Mouse (Mus musculus): ENCODE data around the gene Wwox. TPM values are rescaled to one million over a fixed set of nuclear protein-coding genes. Genes with fewer than 3 reads are reported as not detected.

Wwox gene
- polyA plus RNA-seq, 1 experiment, result 11.3 TPM

- H3K27ac ChIP-seq (ENCODE audit: insufficient read depth, low read length), result peak overlapping the region; percentile 22; the same call in 1 of the 2 replicates
Measured at GRCm38 (mm10) chr8:114440205-114440589, 742 bp downstream of the Wwox start.

GRCm38 (mm10) chr8:114441616-114442015, 2.2 kb downstream of the Wwox start:
- peak; percentile 3 for TF ChIP-seq CTCF (IDR thresholded peaks at IDR 0.05; ENCODE audit: low read depth, low read length)
- no peak for TF ChIP-seq POLR2A (IDR thresholded peaks at IDR 0.05; ENCODE audit: insufficient read depth, low read length)
- no peaks in the 10 kb centered on the region for H3K4me1 ChIP-seq (ENCODE audit: control insufficient read depth, insufficient read depth, low read length)
- H3K9ac ChIP-seq (ENCODE audit: low read depth, poor library complexity, severe bottlenecking), result no peak overlapping the region
- H3K27me3 ChIP-seq (ENCODE audit: control insufficient read depth, insufficient read depth, low read length, poor library complexity, severe bottlenecking), result no peaks in the 10 kb centered on the region
- no peaks in the 10 kb centered on the region for H3K9me3 ChIP-seq (replicated peaks; ENCODE audit: control insufficient read depth, insufficient read depth, low read length, poor library complexity, severe bottlenecking)
- no peaks in the 10 kb centered on the region; the same call in 1 of the 2 replicates for H3K36me3 ChIP-seq (ENCODE audit: control insufficient read depth, insufficient read depth, low read length, poor library complexity, severe bottlenecking)
- H3K27ac ChIP-seq (ENCODE audit: insufficient read depth, low read length), result no peak overlapping the region
- H3K4me3 ChIP-seq (ENCODE audit: low read depth, low read length), result no peak overlapping the region

More at GRCm38 (mm10) chr8:114440205-114440589, 742 bp downstream of the Wwox start:
- H3K27me3 ChIP-seq (ENCODE audit: control insufficient read depth, insufficient read depth, low read length, poor library complexity, severe bottlenecking), result no peaks in the 10 kb centered on the region
- H3K36me3 ChIP-seq (ENCODE audit: control insufficient read depth, insufficient read depth, low read length, poor library complexity, severe bottlenecking), result no peaks in the 10 kb centered on the region
- peak overlapping the region; percentile 83 for H3K9ac ChIP-seq (ENCODE audit: low read depth, poor library complexity, severe bottlenecking)
- H3K9me3 ChIP-seq (replicated peaks; ENCODE audit: control insufficient read depth, insufficient read depth, low read length, poor library complexity, severe bottlenecking), result no peaks in the 10 kb centered on the region
- no peaks in the 10 kb centered on the region for H3K4me1 ChIP-seq (ENCODE audit: control insufficient read depth, insufficient read depth, low read length)
- peak overlapping the region; percentile 90 for H3K4me3 ChIP-seq (ENCODE audit: low read depth, low read length)
- no peak for TF ChIP-seq EP300 (IDR thresholded peaks at IDR 0.05; ENCODE audit: insufficient read depth, low read depth, low read length)
- TF ChIP-seq POLR2A (IDR thresholded peaks at IDR 0.05; ENCODE audit: insufficient read depth, low read length), result no peak
- peak; percentile 9 for TF ChIP-seq CTCF (IDR thresholded peaks at IDR 0.05; ENCODE audit: low read depth, low read length)

GRCm38 (mm10) chr8:114446884-114447283, 7.4 kb downstream of the Wwox start:
- Histone ChIP-seq H3K27ac (ENCODE audit: insufficient read depth, low read length) (no peak overlapping the region), H3K4me1 (ENCODE audit: control insufficient read depth, insufficient read depth, low read length) (no peaks in the 10 kb centered on the region), H3K27me3 (ENCODE audit: control insufficient read depth, insufficient read depth, low read length, poor library complexity, severe bottlenecking) (no peaks in the 10 kb centered on the region), H3K4me3 (ENCODE audit: low read depth, low read length) (no peak overlapping the region), H3K36me3 (ENCODE audit: control insufficient read depth, insufficient read depth, low read length, poor library complexity, severe bottlenecking) (peaks cover 12% of the 10 kb centered on the region), H3K9ac (ENCODE audit: low read depth, poor library complexity, severe bottlenecking) (no peak overlapping the region), H3K9me3 (replicated peaks; ENCODE audit: control insufficient read depth, insufficient read depth, low read length, poor library complexity, severe bottlenecking) (no peaks in the 10 kb centered on the region)
- TF ChIP-seq POLR2A (IDR thresholded peaks at IDR 0.05; ENCODE audit: insufficient read depth, low read length) (no peak), EP300 (IDR thresholded peaks at IDR 0.05; ENCODE audit: insufficient read depth, low read depth, low read length) (no peak), CTCF (IDR thresholded peaks at IDR 0.05; ENCODE audit: low read depth, low read length) (no peak)

- H3K4me1 ChIP-seq (ENCODE audit: control insufficient read depth, insufficient read depth, low read length), result no peaks in the 10 kb centered on the region
- peaks cover 12% of the 10 kb centered on the region for H3K36me3 ChIP-seq (ENCODE audit: control insufficient read depth, insufficient read depth, low read length, poor library complexity, severe bottlenecking)
- H3K4me3 ChIP-seq (ENCODE audit: low read depth, low read length), result no peak overlapping the region
- no peaks in the 10 kb centered on the region for H3K9me3 ChIP-seq (replicated peaks; ENCODE audit: control insufficient read depth, insufficient read depth, low read length, poor library complexity, severe bottlenecking)
- H3K9ac ChIP-seq (ENCODE audit: low read depth, poor library complexity, severe bottlenecking), result no peak overlapping the region
- H3K27ac ChIP-seq (ENCODE audit: insufficient read depth, low read length), result no peak overlapping the region
- H3K27me3 ChIP-seq (ENCODE audit: control insufficient read depth, insufficient read depth, low read length, poor library complexity, severe bottlenecking), result no peaks in the 10 kb centered on the region
- TF ChIP-seq CTCF (IDR thresholded peaks at IDR 0.05; ENCODE audit: low read depth, low read length), result no peak
- TF ChIP-seq POLR2A (IDR thresholded peaks at IDR 0.05; ENCODE audit: insufficient read depth, low read length), result no peak
- TF ChIP-seq EP300 (IDR thresholded peaks at IDR 0.05; ENCODE audit: insufficient read depth, low read depth, low read length), result no peak
Measured at GRCm38 (mm10) chr8:114452278-114452677, 12.8 kb downstream of the Wwox start.

GRCm38 (mm10) chr8:114452781-114453221, 13.3 kb downstream of the Wwox start:
- Histone ChIP-seq H3K36me3 (ENCODE audit: control insufficient read depth, insufficient read depth, low read length, poor library complexity, severe bottlenecking) (peaks cover 12% of the 10 kb centered on the region), H3K9ac (ENCODE audit: low read depth, poor library complexity, severe bottlenecking) (no peak overlapping the region), H3K27me3 (ENCODE audit: control insufficient read depth, insufficient read depth, low read length, poor library complexity, severe bottlenecking) (no peaks in the 10 kb centered on the region), H3K4me3 (ENCODE audit: low read depth, low read length) (no peak overlapping the region), H3K9me3 (replicated peaks; ENCODE audit: control insufficient read depth, insufficient read depth, low read length, poor library complexity, severe bottlenecking) (no peaks in the 10 kb centered on the region), H3K4me1 (ENCODE audit: control insufficient read depth, insufficient read depth, low read length) (no peaks in the 10 kb centered on the region), H3K27ac (ENCODE audit: insufficient read depth, low read length) (no peak overlapping the region)
- TF ChIP-seq POLR2A (IDR thresholded peaks at IDR 0.05; ENCODE audit: insufficient read depth, low read length), result no peak
- peak; percentile 12 for TF ChIP-seq CTCF (IDR thresholded peaks at IDR 0.05; ENCODE audit: low read depth, low read length)

GRCm38 (mm10) chr8:114455302-114455701, 15.8 kb downstream of the Wwox start:
- no peak overlapping the region for H3K9ac ChIP-seq (ENCODE audit: low read depth, poor library complexity, severe bottlenecking)
- H3K4me1 ChIP-seq (ENCODE audit: control insufficient read depth, insufficient read depth, low read length), result peaks cover under 1% of the 10 kb centered on the region
- H3K9me3 ChIP-seq (replicated peaks; ENCODE audit: control insufficient read depth, insufficient read depth, low read length, poor library complexity, severe bottlenecking), result no peaks in the 10 kb centered on the region
- TF ChIP-seq EP300 (IDR thresholded peaks at IDR 0.05; ENCODE audit: insufficient read depth, low read depth, low read length), result no peak
- no peak for TF ChIP-seq POLR2A (IDR thresholded peaks at IDR 0.05; ENCODE audit: insufficient read depth, low read length)
- TF ChIP-seq CTCF (IDR thresholded peaks at IDR 0.05; ENCODE audit: low read depth, low read length), result no peak
- H3K27ac ChIP-seq (ENCODE audit: insufficient read depth, low read length), result no peak overlapping the region
- no peak overlapping the region for H3K4me3 ChIP-seq (ENCODE audit: low read depth, low read length)
- peaks cover 2% of the 10 kb centered on the region; the same call in 1 of the 2 replicates for H3K36me3 ChIP-seq (ENCODE audit: control insufficient read depth, insufficient read depth, low read length, poor library complexity, severe bottlenecking)
- H3K27me3 ChIP-seq (ENCODE audit: control insufficient read depth, insufficient read depth, low read length, poor library complexity, severe bottlenecking), result no peaks in the 10 kb centered on the region

All from ES-Bruce4 (cell line).